Mouse (Mus musculus) layer of hippocampus, postnatal 25 days (tissue): ENCODE data around the gene Fgr. TPM values are rescaled to one million over a fixed set of nuclear protein-coding genes. Genes with fewer than 3 reads are reported as not detected.
A peak's percentile ranks its signal among the peaks of the same experiment; 100 is the strongest.

ENCODE experiments used
- DNase-seq, 2 experiments: peaks; one replicate each; pipeline ENCODE4 v3.0.0; 2022; ENCODE audit warnings: mixed read lengths in 2 of 2, low spot score in 1 of 2; ENCODE audit errors: extremely low spot score in 1 of 2
- total RNA-seq, 2 experiments: library from RNA; stranded (reverse); gene quantifications; 2 replicates each; pipeline ENCODE4 v1.2.3; 2021

The Fgr gene
- total RNA-seq, 2 experiments from 2014 or later: 0.07 to 0.14 TPM

DNA sequence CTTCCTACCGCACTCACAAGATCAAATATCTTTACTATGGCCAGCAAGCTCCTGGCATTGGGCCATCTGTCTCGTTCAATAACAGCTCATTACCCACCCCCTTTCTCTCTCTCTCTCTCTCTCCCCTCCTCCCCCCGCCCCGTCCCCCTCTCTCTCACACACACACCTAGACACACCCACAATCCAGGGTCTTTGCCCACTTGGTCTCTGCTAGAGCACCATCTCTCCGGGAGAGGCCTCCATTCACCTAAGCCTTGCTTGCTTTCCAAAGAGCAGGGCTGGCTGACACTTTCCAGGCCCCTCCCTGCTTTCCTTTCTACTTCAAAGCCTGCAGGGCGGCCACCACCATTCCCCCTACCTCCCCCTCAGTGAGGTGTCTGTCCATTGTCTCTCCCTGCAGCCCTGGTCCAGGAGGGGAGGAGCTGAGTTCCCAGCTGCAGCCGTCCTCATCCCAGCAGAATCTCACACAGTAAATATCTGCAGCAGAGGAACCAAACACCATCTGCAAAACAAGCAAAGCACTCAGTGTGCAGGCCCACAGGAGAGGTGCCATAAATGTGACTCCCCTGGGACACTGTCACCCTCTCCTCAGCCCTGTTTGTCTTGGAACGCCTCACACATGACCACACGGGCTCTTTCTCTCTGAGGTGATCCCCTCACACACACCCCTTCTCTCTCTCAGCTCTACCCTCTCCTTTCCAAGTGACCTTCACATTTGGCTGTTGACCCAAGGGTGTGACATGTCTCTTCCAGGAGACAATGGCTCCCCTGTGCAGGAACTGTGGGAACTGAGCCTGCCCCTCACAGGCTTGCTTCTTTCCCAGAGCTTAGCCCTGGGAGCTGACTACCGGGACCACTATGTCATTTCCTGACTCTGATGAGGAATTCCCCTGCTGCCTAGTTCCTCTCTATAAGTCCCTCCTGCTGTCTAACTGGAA, 14.9 kb upstream of the Fgr start:
- DNase-seq: no peak

DNA sequence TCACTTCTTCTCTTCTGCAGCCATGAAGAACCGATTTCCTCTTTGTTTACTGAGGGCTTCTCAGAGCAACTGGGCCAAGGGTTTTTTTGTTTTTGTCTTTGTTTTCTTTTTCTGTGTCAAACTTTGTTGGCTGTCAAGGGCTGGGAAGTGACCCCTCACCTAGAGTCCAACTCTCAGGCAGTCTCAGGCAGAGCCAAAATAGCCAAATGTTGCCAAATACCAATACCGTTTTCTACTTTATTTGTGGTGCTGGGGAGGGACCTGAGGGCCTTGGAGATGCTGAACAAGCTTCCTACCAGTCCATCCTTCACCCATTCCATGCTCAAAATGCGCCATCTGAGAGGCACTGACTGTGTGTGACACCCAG, 14.2 kb upstream of the Fgr start:
- DNase-seq: no peak

DNA sequence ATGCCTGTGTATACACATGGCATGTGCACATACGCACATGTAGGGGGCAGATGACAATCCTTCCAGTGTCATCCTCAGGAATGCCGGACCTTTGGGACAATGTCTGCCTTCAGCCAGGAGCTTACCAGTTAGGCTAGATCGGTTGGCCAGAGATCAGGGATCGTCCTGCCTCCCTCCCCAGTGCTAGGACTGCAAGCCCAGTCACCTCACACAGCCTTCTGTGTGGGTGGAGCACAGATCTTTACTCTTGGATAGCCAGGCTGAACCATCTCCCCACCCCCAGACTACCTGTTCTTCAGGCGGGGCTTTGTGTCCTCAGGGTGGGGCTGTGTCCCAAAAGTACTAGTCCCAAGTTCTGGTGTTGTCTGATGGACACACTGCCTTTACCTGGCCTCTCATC, 13.6 kb upstream of the Fgr start:
- no peak for DNase-seq

DNA sequence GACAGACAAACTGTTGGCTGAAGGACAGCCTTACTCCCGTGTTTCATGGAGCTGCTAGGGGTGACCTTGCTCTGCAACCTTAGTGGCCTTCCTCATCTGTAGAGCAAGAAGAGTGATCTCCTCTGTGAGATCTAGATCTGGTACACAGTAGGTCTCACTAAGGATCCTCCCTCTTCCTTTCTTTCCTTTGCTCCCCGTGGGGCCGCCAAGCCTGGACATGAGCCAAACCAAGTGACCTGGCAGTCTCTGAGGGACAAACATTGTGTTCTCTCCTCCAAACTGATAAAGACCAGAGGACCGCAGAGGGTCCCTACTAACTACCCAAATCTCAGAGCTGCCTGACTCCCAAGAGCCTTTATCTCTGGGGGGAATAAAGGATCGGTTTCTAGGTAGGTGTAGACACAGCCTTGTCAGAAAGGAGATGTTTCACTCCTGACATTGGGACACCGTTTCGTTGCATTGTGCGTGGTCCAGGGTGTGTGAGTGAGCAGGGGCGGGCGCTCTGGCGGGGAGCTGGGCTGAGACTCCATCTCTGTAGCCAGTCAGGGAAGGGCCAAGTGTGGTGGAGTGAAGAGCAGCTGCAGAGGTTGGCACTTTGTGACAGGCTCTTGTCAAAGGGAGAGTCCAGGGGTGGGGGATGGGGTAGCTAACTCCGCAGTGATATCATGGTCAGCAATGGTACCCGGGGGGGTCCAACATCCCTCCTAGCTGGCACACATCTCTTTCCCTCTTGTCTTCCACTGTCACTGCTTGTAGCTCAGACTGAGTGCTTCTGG, 12.8 kb upstream of the Fgr start:
- DNase-seq: no peak

DNA sequence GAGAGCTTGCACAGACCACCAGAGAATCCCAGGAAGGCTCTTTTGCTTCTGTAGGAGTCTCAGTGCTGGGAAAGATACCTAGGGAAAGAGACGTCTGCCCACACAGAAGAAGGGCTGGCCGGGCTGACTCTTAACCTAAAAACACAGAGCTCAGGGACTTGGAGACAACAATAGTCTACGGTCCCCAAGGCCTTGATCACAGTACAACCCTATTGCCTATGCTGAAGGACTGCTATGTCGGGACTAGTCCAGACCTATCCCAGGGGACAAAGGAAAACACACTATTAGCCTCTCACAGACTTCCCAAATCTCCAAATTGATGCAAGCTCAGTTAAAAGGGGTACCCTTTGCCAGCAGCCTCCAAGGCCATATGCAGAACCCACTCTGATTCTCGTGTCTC, 12.0 kb upstream of the Fgr start:
- no peak for DNase-seq

DNA sequence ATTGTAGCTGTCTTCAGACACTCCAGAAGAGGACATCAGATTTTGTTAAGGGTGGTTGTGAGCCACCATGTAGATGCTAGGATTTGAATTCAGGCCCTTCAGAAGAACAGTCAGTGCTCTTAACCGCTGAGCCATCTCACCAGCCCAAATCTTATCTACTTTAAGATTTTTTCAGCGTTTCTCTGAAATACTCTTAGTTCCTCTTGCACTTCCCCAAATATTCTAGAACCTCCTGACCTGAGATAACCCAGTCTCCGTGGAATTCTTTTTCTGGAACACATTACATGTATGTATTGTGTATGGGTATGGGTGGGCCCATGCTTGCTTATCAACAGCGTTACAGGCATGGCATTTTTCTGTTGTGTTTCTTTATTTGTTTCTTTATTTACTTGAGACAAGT, 11.3 kb upstream of the Fgr start:
- no peak for DNase-seq

DNA sequence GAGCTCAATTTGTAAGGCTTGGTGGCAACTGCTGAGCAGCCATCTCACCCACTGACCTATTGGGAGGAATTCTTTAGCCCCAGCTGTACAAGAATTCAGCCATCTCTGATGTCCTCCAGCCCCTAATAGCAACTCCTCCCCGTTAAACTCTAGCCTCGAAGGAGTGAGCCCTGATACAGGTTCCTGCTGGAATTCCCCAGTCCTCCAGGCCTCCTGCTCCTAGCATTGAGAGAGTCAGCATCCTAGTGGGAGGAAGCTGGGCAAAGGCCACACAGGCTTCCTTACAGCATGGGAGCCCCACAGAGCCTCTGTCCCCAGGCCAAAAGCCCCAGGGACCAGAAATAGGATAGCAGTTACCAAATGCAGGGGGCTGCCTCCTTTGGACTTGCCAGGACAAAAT, 10.5 kb upstream of the Fgr start:
- DNase-seq: no peak

DNA sequence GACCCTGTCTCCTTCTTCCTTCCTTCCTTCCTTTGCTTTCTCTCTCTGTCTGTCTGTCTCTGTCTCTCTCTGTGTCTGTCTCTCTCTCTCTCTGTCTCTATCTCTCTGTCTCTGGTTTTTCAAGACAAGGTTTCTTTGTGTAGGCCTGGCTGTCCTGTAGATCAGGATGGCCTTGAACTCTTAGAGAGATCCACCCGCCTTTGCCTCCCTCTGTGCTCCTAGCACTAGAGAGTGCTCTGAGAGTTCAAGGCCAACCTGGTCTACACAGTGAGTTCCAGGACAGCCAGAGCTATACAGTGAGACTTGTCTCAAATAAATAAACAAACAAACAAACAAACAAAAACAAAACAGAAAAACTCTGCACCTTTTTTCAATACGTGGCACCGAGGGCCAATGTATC, 9.8 kb upstream of the Fgr start:
- DNase-seq: no peak

DNA sequence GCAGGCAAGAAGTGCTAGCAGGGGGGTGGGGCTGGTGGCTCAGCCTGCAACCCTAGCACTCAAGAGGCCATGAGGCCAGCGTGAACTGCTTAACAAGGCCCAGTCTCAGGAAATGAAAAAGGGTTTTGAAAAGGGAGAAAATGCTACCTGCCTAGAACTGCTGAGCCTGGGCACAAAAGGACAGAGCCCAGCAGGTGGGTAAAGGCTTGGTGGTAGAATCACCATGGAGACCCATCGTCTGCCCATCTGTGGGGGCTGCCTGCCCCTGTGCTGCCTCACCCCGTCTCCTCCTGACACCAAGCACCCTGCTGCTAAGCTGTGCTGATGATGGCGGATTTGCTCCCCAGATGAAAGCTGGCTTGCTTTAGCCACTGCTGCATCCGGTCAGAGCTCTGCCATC, 9.4 kb upstream of the Fgr start:
- no peak for DNase-seq

DNA sequence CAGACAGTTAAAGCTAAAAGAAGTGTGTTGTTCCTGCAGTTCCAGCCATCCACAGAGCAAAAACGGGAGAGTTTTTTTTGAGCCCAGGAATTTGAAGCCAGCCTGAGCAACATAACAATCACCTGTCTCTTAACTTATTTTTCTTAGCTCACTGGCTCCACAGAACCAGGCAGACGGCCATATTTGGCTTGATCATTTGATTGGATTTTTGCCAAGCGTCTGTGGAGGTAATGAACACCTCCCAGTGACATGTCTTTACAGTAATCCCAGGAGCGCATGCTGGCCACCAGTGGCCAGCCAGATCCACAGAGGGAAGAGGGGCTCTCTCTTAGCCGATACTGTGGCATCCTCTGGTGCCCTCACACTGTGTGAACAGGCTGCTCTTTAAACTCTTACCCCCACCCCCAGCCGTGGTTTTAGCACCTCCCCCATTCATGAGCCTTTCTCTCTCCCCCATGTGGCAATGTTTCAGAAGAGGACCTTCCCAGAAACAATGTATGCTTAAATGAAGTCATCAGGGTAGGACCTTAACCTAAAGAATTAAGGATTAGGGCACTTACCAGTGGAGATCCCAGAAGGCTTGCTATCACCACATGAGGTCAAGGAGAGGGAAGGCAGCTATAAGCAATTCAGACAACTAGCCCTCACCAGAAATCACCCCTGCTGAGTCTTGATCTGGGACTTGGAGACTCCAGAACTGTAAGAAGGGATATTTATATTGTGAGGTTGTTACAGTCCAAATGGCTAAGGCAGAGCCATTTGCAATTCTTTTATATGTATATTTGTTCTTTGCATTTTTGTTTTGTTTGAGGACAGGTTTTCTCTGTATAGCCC, 5.6 kb upstream of the Fgr start:
- no peak for DNase-seq

DNA sequence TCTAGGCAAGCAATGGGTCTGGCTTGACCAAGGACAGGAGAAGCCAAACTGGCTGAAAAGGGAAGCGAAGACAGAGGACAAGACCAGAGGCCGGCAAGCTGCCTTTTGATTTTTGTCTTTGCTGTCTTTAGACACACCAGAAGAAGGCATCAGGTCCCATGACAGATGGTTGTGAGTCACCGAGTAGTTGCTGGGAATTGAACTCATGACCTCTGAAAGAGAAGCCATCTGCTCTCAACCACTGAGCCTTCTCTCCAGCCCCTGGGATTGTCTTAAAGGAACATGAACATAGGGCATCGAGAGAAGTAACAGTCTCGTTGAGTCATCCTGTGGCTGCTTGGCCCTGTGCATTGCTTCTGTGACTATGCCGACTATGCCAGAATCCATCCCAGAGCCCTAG, 2.3 kb upstream of the Fgr start:
- DNase-seq: no peak

DNA sequence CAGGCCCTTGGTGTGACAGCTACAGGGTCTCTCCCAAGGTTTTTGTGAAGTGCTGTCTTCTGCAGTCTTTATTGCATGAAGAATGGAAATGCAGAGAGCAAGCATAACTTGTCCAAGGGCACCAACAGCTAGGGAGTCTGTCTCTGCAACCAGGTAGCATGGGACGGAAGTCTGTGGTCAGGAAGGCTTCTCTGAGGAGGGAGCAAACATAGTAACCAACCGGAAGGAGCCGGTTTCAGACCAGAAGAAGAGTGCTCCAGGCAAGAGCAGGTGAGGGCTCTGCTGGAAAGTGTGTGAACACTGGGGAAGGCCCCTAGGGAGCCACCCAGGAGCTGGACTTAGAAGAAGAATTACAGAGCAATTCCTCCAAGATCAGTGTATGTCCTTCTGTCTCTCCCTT, 1.8 kb upstream of the Fgr start:
- no peak for DNase-seq

DNA sequence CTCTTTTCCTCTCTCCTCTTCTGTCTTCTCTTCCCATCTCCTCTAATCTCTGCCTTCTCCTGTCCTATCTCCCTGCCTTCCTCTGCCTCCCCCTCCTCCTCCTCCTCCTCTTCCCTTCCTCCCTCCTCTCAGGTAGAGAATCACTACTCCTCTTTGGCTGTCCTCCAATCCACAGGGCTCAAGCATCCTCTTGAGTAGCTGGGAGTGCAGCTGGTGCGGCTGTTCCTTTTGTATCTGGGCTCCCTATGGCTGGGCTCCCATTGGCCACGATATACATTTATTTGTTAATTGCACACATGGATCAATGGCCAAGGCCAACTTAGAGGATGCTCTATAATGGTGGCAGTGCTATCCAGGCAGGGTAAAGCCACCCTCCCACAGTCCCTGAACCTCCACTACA, 1.3 kb upstream of the Fgr start:
- DNase-seq: no peak

DNA sequence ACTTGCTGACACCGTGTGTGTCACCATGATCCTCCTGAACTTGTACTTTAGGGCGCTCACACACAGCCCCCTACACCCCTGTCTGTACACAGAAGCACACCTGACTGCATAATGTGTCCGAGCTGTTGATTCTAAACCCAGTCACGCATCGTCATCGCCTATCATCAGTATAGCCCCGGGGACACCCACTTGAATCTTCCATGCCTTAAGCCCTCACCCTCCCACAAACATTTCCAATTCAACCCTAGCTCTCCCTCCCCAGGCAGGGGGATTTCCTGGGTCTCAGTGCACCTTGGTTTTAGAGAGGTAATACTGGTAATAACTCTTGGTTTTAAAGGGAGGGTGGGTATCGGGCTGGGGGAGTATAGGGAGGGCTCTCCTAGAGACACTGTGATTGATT, 709 bp upstream of the Fgr start:
- DNase-seq: no peak

DNA sequence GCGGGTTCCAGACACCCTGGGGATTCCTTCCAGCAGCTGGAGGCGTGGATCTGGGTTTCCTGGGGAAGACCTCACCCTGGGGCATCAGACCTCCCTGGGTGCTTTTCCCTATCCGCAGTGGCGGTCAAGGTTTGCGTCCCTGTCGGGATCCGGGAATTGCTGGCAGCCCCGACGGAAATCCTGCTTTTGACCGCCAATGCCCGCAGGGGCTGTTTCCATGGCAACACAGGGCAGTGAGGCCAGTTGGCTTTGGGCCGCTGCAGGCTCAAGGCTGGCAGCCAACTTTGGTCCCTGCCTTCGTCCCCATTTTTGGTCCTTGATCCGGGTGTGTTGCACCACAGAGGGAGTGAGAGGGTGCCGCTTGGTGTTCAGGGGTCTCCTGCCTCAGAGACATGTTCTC, 1.0 kb downstream of the Fgr start:
- DNase-seq: peak; percentile 14 to 49

DNA sequence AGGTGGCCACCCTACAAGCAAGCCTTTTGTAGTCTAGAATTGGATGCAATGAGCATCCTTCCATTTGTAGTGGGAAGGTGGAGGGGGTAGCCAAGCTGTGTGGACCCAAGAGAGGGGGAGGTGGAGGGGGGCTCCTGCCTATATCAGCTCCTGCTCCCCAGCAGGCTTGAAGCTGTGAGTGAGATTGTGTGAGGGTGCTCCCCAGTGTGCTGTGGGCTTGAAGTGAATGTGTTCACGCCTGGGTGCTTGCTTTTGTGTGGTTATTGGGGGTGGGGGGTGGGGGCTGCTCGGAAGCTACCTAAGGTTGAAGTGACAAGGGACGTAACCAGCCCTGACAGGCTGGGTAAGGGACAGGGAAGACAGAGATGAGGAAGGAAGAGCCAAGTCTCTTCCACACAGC, 1.9 kb downstream of the Fgr start:
- no peak for DNase-seq

DNA sequence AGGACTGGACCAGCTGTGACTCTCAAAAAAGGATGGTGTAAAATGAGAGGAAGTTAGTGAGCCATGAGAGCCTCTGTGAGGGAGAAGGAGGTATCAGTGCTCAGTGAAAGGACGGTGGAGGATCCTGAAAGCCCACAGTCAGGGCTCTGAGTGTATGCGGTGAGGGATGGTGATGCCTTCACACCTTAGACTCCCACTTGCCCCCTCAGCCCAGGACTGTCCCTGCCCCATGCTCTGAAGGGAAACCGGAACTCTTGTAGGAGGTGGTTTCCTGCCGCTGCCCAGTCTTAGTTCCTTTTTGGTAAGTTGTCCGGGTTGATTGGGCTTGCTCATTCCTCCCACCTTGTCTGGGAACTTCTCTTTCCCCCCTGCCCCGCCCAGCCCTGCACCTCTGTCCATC, 2.8 kb downstream of the Fgr start:
- DNase-seq: no peak

DNA sequence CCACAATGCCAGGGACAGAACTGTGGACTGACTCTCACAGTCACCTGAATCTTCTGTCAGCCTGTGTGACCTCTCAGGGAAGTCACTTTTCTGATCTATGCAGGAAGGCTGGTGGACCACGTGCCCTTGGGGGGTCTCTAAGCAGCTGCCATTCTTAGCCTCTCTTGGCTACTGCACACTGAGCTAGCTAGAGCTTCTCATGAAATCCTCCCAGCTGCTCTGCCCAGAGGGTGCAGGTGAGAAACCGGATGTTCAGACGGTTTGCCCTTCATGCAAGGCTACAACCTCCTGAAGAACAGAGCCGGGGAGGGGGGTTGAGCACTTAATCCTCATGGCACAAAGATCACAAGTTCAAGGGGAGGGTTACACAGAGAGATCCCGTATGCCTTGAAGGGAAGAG, 3.7 kb downstream of the Fgr start:
- no peak for DNase-seq

DNA sequence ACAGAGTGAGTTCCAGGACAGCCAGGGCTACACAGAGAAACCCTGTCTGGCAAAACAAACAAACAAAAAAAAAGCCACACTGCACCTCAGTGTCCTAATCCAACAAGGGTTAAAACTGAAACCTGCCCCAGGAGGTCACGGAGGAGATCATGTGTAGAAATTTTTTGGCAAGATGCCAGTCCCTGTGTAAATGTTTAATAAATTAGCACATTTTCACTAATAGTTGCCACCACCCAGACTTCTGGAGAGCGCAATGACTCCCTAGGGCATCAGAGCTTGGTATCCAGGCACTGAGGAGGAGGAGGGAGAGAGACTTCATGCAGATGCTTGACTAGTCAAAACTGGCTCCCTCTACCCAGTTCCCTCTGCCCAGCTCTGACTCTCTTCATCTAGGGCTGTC, 5.3 kb downstream of the Fgr start:
- no peak for DNase-seq

DNA sequence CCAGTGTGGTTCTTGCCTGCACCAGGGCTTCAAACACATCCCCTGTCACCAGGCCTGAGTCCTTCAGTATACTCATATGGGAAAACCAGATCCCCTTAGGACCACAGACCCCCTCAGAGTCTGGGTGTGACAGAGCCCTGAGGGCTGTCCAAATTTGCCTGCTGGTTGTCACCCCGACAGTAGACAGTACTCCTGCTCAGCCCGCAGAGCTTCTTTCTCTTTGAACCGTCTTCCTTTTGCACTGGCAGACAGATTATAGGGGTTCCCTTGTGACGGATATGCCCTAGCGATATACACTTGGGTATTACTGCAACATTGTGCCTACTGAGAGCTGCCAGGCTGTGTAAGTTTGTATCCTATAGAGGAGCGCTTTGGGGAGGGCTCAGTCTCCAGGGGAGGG, 7.7 kb downstream of the Fgr start:
- no peak for DNase-seq

DNA sequence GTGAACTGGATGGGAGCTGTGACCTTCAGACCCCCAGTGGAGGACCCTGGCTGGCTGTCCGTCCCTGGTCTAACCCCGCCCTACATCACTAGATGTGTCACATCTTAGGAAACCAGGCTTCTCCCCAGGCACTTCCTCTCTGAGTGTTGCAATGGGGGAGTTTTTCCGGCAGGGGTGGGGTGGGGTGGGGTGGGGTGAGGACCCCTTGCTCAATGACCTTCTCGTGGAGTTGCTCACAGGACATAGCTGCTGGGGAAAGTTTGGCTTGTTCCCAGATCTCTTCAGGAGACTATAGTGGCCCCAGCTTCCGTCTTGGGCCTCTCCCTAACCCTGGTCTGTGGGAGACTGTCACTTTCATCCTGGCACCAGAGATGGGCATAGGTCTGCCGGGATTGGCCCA, 9.1 kb downstream of the Fgr start:
- no peak for DNase-seq
